Mouse (Mus musculus) regulatory T cell (primary cell): ENCODE measurements around the gene Stxbp1.

Experiments used
- in situ Hi-C: fragments of 300-600 bp; cut with MboI, MseI; formaldehyde crosslinking; loops from one replicate; pipeline ENCODE4 v1.15.1; 2025; ENCODE audit warnings: high pct_unique_total_duplicates

Gene Stxbp1

DNA sequence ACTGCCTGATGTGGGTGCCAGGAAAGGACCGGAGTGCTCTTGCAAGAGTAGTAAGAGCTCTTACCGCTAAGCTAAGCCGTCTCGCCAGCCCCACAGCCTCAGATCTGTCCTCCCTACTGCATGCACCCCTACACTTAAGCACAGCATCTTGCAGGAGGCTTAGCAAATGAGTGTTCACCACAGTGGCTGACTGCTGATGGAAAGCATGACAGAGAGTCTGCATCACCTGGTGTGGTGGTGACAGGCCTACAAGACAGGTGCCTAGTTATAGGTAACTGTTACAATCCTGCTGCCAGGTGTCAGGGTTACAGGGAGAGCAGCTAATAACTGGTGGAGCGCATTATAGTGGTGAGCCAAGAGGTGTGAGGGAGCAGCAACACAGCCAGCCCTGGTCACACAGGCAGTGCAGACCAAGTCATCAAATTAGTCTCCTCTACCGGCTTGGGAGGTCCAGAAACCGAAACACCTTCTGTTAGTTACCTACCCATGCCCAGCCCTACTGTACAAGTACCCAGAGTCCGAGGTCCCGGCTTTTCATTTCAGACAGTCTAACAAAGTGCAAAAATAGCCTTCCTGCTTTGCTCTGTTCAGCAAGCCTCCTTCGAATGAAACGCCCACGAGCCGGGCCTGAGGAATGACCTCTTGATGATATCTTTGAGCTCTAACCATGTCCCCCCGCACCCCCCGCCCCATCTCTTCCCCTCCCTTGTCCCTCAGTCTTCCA lies 28.1 kb upstream of the Stxbp1 start:
- in situ Hi-C loops = no loop called here

DNA sequence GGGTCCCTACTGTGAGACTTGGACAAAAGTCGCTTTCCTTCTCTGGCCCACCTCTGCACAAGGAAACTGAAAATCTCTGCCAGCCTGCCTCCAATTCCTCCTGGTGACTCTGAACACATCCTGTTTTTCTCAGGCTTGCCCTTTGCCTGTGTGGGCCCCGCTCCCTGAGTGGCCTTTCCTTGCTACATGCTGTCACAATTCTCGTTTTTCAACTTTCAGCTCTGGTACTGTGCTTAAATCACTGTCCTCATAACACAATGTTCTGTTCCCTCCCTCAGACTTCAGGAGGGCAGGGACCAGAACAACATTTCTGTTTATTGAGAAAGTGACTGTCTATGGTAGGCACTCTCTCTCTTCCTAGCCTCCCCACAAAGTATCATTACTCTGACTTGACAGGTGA lies 27.0 kb upstream of the Stxbp1 start:
- in situ Hi-C loops = no loop called here

DNA sequence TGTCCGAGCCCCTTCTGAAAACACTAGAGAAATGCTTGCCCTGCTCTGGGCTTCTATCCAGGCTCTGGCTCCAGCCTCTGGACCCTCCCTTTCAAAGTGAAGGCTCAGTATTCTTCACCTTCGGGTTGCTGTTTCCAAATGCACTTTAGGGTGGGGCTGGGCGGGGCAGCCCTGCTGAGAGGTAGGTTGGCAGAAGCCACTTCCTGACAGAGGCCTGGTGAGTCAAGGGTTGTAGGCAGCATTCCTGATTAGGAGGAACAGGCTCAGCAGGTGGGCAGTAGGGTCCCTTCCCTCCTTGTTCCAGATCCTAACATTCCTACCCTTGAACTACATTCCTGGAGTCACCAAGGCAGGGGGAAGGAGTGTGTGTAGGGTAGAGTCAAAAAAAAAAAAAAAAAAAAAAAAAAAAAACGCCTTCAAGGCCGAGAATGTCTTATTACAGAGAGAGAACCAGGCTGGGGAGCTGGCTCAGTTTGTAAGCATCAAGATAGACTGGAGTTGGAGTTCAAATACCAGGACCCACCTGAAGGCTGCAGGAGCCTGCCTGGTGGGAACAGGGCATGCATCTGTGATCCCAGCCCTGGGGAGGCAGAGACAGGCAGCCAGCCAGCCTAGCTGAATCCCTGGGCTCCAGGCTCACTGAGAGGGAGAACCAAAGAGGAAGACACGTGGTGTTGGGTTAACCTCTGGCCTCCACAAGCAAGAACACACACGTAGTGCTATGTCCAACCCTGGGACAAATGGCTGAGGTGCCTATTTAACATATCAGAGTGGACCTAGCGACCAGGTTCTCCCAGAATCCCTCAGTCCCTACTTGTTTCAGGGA lies 23.4 kb upstream of the Stxbp1 start:
- in situ Hi-C loops = no loop called here

DNA sequence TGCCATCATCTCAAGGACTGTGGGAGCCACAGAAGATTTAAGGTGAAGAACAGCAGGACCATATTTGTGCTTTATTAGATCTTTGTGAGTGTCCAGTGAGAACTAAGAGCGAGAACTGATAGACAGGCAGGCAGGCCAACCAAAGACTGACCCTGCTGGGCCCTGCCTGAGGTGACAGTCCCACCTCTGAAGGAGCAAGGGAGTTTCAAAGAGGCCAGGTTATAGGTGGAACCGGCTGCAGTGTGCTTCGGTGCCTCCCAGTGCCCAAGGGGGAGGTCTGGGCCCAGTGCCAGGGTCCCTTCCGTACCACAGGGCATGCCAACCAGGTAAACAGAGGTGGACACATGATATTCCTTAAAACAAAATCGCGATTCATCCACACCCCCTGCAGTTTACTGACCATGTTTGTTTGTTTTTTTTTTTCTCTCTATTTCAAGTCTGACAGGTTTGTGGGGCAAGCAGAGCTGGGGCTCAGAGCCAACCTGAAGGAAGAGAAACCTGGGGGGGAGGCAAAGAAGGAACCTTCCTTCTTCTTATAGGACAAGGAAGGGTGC lies 22.8 kb upstream of the Stxbp1 start:
- in situ Hi-C loops = no loop called here

DNA sequence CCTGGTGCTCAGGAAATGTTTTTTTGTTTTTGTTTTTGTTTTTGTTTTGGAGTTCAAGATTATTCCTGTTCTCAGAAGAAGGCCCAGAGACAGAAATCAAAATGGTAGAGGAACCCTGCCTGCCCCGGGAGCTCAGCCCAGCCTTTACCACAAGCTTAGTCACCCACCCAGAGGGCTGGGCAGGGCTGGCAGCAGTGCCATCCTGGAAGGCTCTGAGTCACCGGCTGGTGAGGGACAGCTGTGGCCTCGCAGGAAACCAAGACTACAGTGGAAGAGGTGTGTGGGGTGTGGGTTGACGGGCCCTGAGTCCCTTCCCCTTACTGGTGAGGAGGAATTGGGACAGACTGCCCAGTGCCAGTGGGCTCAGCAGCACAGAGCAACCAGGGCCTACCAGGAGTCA lies 20.3 kb upstream of the Stxbp1 start:
- in situ Hi-C loops = no loop called here

DNA sequence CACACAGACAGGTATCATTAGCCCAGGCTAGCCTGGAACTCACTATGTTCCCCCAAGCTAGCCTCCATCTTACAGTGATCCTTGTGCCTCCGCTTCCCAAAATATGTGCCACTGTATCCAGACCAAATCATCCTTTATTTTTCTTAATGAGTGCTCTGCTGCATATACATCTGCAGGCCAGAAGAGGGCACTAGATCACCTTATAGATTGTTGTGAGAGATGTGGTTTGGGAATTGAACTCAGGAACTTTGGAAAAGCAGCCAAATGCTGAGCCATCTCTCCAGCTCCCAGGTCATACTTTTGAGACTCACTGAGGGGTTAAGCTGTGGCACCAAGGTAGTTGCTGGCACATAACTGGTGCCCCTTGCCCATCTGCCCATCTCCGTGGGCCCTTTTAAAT lies 17.7 kb upstream of the Stxbp1 start:
- in situ Hi-C loops = no loop called here

DNA sequence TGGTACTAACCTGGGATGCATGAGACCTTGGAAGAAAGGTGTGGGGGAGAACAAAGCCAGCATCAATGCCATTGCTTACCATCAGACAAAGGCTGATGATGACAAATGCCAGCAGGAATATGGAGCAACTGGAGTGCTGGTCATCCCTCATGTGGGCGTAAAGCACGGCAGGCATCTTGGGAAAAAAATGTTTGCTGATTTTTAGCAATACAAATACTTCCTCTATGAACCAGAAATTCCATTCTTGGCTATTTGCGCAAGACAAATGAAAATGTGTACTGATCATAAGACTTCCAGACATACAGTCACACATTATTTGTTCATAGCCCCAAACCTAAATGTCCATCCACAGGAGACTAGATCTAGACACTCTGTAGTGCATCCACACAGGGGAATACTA lies 16.3 kb upstream of the Stxbp1 start:
- in situ Hi-C loops = no loop called here

DNA sequence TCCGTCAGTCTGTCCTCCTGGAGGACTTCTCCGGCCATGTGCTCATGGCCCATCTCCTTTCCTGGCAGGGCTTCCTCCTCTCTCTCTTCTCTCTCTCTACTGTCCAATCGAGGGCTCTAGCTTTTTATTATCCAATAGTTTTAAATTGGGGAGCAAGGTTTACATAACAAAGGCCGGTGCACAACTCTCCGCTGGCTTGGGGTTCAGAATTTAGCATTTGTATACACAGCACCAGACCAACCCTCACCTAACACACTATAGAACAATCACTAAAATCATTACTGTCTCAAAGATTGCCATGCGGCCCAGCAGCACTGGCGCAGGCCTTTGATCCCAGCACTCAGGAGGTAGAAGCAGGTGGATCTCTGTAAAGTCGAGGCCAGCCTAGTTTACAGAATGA lies 13.8 kb upstream of the Stxbp1 start:
- in situ Hi-C loops = no loop called here

DNA sequence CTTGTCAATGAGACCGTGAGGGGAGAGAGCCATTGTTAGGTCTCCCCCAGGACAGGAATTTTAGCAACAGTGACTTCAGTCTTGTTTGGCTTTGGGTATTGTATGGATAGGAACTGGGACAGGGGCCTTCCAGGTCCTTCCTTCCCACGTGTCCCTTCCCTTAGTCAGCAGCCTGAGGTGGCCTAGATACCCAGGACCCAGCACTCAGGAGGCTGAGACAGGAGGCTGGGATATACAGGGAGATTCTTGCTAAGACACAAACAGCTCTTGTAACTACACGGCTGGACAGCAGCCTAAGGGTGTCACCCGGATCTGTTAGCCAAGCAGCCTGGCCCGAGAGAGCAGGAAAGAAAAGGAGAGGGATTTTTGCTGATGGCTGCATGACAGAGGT lies 12.6 kb upstream of the Stxbp1 start:
- in situ Hi-C loops = no loop called here

DNA sequence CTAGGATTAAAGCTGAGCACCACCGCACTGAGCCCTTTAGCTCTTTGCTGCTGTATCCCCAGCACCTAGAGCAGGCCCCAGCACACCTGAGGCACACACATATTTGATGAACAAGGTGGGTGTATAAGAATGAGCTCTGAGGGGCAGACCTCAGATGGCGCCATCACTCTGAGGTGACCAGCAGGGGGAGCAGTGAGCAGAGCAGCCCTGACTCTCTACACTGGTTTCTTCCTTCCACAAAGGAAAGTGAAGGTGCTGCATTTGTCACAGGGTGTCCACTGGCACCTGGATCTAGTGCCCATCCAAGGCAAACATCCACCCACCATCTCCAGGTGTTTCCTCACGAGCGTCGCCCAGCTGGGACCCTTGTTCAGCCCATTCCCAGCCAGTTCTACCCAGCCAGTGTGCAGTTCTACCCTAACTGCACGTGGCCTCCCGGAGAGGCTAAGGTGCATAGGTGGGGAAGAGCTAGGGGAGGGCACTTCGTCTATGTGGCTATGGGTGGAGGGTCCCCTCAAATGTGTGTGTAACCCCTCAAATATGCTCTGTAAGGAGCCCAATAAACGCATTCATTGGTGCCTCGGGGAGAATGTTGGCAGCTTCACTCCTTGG lies 12.1 kb upstream of the Stxbp1 start:
- in situ Hi-C loops = no loop called here

DNA sequence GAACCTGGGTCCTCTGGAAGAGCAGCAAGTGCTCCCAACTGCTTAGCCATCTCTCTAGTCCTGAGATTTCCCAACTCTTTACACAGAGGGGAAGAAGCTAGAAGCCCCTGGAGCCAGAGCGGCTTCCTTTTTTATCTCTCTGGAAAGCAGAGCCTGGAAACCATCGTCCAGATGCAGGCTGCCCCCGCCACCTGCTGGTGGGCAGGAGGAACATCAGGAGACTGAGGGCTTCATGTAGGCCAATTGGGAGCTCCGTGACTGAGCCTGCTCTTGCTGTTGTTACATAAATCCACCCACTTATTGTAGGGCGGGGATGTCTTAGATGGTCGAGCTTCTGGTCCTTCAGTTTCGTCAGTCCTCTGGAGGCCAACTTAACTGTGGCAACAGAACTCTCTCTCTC lies 10.5 kb upstream of the Stxbp1 start:
- in situ Hi-C loops = no loop called here

DNA sequence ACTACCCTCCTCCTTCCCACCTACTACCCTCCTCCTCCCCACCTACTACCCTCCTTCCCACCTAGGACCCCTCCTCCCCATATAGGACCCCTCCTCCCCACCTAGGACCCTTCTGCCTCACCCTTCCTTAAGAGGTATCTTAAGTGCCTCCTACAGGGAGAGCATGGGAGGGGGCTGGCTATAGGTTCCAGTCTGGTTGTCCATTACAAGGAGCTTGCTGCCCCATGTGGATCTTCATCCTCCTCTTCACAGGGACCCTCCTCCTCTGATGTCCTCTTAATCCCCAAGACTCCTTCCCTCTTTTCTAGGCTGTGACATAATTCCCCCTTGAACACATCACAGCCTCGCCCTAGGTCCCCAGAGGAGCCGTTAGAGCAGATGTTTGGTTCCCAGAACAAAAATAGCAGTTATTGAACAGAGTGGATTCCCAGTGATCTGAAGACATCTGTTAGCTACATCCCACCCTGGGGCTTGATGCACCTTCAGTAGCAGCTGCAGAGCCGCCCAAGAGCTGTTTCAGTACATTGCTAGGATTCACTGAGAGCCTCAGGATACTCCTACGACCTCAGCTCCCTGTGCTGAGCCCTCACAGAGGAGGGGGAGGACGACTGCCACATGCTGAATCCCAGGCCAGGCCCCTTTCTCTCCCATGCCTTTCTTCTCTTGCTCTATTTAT lies 8.9 kb upstream of the Stxbp1 start:
- in situ Hi-C loops = no loop called here

DNA sequence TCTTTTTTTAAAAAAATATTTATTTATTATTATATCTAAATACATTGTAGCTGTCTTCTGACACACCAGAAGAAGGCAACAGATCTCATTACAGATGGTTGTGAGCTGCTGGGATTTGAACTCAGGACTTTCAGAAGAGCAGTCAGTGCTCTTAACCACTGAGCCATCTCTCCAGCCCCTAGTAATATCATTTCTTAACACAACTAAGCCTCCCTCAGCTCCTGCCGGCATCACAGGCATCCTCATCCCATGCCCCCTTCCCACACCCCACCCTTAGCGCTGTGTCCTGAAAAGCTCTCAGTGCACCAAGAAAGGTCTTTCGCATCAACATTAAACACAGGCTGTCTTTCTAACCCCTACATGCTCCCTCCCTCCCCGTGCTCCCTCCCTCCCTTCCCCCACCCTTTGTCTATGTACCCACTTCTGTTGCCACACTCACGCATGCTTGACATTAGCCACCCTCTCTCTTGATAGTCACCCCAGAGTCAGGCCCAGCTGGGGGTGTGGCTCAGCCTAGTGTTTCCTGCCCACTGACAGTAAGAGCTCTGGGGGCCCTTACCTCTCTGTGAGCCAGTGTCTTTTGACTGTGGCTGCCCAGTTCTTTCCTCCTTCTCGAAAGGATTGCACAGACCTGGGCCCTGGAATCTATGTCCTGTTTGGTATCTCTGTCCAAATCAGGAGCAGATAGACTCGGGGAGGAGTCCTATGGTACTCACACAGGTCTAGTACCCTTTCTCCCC lies 8.2 kb upstream of the Stxbp1 start:
- in situ Hi-C loops = no loop called here

DNA sequence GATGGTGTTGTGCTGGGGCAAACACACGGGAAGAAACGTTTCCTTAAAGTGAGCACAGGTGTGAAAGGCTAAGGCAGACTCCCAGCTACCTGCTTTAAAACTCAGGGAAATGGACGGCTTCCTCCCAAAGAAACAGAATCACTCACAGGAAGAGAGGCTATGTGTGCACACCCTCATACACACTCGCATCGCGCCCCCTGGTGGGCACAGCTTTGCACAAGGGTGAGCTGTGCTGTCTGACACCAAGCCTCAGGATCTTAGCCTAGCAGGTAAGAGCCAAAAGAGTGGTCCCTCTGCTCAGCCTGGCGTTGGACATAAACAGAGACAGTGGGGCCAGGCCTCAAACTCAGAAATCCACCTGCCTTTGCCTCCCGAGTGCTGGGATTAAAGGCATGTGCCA lies 7.2 kb upstream of the Stxbp1 start:
- in situ Hi-C loops = loop anchor here (5.0 kb wide), 1 partner anchor 82 kb away; no protein-coding TSS in a partner anchor

DNA sequence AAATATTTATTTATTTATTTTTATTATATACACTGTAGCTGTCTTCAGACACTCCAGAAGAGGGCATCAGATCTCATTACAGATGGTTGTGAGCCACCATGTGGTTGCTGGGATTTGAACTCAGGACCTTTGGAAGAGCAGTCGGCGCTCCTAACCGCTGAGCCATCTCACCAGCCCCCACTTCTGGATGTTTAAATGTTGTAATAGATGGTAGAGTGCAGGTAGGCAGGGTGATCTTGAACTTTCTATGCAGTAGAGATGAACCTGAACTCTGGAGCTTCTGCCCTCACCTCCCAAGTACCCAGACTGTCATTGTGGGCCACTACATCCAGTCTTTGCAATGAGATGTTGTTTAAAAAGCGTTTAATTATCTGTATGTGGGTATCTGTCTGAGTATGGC lies 6.7 kb upstream of the Stxbp1 start:
- in situ Hi-C loops = loop anchor here (5.0 kb wide), 1 partner anchor 81 kb away; no protein-coding TSS in a partner anchor

DNA sequence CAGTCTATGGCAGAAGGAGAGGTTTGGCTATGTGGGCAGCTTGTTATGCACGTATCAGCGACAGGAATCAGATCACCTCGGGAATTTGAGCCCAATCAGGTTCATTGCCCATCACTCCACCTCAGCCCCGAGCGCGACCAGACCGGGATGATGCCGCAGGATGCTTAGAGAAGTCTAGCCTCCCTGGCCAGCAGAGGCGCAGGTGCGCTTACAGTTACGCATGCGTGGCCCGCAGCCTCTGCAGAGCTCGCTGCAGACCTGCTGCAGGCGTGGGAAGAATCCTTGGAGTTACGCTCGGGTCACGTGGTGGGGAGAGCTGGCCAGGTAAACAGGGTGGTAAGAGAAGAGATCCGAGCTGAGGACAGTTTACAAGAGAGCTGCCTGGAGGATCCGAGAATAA lies 5.1 kb upstream of the Stxbp1 start:
- in situ Hi-C loops = loop anchor here (5.0 kb wide), 1 partner anchor 80 kb away; no protein-coding TSS in a partner anchor

DNA sequence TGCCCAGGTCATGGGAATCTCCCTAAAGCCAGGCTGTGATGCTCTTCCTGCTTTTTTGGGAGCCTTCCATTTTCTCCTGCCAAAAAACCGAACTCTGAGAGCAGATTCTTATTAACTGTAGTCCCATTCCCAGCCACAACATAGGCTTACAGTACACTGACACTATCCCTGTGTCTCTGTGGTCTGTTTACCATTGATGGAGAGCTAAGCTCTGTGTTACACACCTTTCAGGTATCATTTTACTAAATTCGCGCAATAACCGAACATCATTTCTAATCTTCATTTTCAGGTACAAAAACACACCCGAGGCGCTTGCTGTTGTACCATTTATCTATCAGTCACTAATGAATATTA lies 400 bp upstream of the Stxbp1 start:
- in situ Hi-C loops = no loop called here

DNA sequence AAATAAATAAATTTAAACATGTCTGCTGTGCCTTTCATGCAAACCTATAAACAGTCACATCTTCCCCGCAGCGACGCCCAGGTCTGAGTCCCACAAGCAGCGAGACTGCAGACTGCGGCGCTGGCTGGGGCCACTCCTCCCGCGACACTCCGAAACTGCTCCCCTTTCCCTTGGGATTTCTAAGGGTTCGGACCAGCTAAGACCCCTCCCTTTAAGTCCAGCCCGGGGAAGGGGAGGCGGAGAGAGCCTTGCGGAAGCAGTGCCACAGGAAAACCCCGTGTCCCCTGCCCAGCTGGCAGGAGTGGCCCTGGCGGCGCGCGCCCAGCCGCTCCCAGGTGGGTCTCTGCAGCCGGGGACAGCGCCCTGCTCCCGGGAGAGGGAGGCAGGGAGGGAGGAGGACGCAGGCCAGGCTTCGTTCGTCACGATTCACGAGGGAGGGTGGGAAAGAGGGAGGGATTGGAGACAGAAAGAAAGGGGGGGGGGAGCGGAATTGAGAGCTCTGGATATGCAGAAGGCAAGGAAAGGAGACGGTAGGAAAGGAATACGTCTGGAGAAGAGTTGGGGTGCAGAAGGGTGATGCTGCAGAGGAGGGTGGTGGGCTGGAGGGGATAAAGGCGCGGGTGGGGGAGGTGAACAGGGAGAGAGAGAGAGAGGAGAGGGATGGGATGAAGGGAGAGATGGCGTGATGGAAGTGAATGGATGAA lies 792 bp downstream of the Stxbp1 start:
- in situ Hi-C loops = no loop called here

DNA sequence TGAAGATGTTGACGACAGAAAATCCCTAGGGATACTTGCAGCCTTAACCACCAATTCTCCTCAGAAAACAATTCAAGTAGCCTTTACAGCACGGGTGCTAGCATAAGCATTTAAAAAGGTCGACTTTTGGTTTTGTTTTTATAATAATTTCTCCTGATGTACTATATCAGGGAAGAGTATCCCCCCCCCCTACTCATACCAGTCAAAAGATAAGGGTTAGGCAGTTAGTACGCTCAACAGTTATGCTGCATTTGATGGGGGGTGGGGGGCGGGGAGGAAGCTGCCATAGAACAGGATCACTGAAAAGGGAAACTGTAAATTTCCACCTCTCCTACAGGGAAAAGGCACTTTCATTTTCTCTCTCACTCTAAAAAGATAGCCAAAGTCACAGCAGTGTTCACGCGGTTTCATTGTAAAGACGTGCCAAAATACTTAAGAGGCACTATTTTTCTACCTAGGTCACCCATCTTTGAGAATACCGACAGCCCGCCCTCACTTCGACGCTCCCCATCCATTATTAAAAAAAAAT lies 1.4 kb downstream of the Stxbp1 start:
- in situ Hi-C loops = no loop called here

DNA sequence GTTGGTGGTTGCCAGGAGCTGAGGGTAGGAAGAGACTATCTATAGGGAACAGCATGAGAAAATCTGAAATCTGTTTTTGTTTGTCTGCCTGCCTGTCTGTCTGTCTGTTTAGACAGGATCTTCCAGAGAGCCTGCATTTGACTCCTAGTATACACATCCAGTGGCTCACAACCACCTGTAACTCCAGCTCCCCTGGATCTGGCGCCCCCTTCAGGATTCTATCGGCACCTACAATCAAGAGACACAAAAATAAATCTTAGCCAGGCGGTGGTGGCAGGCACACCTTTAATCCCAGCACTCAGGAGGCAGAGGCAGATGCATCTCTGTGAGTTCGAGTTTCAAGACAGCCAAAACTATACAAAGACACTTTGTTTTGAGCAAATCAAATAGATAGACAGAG lies 4.5 kb downstream of the Stxbp1 start:
- in situ Hi-C loops = no loop called here
